Mouse (Mus musculus): ENCODE measurements around the gene Zeb2.
"Not testable (repeated sequence)": the region's sequence is repeated elsewhere in the genome, so short reads cannot be mapped to it uniquely, and the experiment has no call there.

The Zeb2 gene

DNA sequence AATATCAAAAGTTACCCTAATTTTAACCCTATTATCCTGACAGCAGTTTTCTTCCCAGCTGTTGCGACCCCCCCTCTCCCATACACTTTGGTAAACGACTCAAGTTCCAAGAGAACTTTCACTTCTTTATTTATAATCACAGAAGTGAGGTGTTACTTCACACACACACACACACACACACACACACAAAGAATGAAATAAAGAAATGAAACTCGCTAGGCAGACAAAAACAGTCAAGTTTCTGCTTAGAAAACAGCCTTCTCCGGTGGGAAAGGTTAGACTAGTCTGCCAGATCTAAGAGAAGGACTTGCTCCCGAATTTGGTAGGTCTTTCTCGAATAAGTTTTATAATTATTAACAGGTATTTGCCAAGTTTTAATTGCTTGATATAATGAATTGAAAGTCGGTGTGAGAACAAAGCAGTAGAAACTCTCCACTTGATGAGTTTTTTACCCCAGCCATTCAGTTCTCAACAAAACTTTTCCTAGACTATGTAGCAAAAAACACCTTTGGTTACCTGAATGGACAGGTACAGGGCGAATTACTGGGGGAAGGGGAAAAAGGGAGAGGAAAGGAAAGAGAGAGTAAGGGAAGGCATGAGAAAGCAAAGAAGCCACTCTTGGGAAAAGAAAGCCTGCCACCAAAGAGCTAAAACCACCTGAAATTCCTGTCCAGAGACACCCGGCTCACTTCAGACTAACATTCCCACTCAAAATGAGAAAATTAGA, 5.0 kb downstream of the Zeb2 start:
- DNase-seq (ENCODE audit: low spot score), result no peak

DNA sequence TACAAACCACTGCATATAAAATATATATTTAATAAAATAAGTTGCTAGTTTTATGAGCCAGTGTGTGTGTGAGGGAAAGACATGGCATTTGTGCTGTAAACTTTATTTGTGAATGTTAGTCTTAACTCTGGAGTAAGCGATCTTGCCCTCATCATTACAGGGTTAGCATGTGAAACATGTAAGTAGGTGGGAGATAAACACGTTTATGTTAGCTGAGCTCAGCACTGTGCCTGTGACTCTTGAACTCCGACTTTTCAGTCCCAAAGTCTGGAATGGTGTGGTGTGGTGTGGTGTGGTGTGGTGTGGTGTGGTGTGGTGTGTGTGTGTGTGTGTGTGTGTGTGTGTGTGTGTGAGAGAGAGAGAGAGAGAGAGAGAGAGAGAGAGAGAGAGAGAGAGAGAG, 5.6 kb downstream of the Zeb2 start:
- DNase-seq (ENCODE audit: low spot score), result not testable (repeated sequence)

DNA sequence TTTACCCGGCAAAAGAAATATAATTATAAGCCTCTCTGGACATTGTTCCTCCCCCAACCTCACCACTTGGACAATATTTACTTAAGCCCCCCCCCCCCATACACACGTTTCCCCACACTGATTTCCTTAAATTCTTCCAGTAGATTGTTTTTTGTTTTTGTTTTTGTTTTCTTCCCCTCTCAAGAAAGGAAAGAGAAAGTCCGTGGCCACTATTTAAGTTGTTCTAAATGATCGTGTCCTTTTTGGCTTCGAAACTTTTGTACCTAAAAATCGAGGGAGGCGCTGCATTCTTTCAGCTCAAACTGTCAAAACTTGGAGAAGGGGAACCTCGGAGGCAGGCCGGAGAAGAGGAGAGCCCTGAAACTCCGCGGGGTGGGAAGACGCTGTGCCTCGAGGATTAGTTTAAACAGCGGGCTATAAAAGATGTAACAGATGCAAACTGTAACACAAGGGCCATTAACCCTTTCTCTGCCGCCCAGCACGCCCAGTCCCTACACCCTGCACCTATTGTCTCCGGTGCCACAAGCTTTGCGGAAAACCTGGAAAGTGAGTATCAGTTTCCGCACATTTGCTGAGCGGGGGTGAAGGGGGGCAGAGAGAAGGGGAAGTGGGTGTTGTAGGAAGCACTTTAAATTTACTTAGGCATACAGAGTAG, 6.3 kb downstream of the Zeb2 start:
- peak; percentile 40 for DNase-seq (ENCODE audit: low spot score)

DNA sequence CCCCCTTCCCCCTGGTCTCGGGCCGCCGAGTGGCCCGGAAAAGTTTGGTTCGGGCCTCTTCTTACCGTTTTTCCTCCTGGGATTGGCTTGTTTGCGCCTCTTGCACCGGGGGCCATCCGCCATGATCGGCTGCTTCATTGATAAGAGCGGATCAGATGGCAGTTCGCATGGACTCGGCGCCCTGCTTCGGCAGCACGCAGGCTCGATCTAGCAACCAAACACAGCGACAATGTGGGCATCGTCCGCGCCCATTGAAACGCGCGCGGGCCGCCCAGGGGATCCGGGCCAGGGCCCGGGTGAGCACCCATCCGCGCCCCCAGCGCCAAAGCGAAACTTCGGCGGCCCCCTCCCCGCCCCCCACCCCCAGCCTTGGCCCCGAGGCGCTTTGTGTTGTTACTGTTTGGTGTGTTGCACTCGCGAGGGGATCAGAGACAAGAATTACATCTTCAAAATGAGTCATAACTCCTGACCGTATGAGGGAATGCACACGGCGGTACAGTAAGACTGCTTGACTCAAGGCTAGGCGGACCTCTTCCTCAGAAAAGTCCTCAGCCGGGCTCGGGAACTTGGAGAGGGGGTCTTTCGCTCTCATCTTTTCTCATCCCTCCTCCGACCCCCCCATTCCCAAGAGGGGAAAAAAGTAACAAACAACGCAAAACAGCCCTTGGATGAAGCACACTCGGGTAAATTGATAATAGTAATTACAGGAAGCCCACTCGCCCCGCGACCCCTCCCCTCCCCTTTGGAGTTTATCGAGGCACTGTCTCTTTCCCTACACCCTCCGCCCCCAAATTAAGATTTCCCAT, 7.0 kb downstream of the Zeb2 start:
- peak; percentile 67 for DNase-seq (ENCODE audit: low spot score)

DNA sequence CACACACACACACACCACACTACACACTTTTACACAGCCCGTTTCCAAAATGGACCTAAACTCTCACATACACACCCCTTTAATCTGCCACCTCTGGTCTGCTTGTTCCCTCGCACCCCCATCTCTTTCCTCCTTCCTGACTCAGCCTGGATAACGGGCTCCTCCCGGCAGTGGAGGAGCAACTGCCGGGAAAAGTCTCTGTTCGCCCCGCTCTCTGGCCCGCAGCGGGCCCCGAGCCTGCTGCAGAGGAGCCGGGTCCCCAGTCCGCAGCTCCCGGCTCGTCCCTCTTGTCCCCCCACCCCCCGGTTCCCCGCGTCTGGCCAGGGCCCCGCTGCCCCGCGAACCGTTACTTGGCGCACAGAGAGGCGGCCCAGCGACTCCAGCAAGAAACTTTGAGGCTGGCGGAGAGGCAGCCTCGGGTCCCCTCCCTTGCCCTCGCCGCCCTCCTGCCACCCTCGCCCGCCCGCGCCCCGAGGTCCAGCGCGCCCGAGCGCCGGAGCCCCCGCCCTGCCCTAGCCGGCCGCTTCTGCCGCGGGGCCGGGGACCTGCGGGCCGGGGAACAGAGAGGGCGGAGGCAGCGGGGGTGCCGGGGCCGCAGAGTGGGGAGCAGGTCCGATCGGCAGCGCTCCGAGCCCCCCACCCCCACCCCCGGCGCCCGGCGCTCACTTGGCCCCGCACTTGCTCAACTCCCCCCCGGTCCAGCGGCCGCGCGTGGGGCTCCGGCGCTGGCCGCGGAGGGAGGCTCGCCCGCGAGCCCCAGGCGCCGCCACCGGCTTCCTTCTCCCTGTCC, 7.8 kb downstream of the Zeb2 start:
- DNase-seq (ENCODE audit: low spot score), result peak; percentile 51

DNA sequence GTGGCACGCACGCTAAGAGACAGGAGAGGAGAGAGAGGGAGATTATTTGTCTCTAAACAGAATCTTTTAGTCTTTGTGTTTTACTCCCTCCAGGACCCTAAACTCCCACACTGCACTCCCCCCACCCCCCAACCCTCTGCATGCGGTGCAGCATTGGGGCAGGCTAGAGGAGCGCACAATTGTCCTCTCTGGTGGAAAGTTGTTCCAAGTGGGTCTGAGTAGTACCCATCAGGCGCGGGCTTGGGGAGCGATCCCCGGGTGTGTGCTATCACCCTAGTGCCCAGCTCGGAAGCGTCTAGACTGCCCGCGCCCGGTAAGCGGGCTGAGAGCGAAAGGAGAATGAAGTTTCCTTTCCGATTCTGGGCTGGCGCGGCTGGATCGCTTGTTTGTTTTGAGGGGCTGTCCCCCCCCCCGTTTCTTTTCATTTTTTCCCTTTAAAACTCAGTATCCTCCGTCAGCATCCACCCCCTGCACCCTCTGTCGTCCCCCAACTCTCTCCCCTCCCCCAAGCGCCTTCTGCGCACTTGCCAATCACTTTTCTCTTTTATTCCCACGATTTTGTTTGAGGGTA, 8.6 kb downstream of the Zeb2 start:
- DNase-seq (ENCODE audit: low spot score), result peak; percentile 61

DNA sequence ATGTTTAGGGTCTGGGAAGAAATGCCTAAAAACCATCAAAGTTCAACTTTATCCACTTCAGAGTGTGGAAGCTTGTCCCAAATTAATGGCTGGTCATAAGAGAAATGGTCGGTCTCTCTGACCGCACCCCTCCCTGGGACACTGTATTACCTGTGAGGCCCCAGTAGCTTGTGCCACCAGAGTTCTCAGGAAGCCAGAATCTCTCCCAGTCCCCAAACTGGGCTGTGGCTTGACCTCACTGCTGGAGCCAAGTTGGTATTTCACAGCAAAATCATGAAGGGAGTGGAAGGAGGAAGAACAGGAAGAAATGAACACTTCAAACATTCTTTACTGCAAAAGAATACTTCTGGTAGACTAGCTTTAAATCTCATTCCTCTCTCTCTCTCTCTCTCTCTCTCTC, 9.6 kb downstream of the Zeb2 start:
- no peak for DNase-seq (ENCODE audit: low spot score)

DNA sequence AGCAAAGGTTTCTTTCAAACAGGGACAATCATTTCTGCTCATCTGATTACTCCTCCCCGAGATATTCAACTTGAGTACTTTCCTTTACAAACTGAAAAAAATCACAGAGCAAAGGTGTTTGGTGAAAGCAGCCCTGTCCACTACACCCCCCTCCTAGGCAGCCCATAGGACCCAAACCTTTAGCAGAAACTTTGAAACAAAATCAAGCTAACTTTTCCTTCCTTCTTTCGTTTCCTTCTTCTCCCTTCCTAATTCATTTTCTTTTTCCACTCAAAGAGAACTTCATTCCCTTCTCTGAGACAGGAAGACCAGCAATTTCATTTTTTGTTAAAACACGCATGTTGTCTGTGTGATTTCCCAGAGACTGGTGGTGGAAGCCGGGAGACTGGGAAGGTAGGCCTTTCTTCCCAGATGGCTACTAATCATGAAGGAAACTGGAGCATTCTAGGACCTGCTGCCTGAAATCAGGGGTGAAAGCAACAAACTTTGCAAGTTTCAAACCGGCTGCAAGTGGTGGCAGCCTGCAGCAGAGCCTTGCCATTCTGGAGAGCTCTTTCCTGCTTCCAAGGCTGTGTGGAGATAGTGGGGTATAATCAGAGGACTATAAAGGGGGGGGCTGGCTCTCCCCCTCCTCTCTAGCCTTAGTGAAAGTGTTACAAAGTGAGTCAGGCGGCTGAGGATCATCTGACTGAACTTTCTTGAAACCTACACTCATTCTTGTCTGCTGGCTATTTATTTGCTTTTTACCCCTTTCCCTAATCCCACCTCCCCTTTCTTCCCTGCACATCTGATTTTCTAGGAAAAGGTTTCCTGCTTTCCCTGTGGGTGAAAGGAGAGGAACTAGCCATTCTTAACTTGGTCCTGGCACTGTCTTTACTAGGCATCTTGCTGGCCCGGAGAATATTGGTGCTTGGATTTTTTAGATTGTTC, 11.0 kb downstream of the Zeb2 start:
- peak; percentile 32 for DNase-seq (ENCODE audit: low spot score)

DNA sequence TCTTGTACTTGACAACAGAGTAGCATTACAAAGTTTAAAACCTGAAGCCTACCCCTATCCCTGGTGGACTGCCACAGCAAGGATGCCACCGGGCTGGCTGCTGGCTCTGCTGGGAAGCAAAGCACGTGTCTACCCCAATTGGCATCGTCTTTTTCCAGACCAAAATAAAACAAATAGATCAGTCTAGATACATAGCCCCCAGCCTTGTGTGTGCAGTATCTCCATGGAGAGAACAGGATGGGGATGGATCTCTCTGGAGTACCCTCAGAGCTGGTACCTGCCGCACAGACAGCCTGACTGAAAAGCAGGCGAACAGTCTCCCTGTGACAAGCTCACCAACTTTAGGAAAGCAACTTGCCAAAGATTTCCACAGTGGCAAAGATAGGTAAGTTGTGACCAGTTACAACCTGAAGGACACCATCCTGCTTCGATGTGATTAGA, 11.9 kb downstream of the Zeb2 start:
- DNase-seq (ENCODE audit: low spot score), result no peak

DNA sequence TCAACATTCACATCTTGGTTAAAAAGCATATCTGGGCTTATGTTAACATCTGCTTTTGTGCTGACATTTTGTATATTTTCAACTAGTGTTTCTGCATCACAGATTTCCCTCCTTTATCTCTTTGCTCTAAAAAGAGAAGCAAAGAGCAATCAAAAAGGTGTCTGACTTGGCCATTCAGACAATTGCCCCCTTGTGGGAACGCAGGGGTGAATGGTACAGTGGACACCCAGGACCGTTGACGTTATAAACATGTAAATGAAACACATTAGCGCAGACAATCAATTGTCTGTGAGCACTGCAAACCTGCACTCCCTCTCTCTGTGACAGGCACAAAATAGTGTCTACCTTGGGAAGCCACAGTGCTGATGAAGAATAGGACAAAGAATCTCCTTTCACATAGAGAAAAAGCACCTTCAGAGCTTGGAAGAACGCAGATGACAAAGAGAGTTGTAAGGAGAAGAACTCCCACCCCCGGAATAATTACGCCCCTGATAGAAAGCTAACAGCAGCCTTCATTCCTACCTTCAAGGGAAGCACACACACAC, 12.6 kb downstream of the Zeb2 start:
- no peak for DNase-seq (ENCODE audit: low spot score)

DNA sequence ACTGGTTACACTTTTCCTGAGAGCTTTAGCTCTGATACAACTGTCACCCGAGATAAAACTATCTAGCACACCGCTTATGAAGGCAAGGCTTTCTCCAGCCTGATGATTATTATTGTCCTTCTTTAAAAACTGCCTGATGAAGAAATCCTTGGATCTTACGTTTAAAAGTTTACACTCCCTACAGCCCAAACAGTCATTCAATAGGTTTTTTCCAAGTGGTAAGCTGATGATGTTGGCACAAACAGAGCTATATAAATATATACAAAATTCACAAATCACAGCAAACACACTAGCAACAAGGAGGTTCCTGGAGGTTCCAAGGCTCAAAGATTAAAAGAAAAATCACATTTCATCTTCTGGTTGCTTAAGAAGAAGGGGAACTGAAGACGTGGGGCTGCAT, 13.1 kb downstream of the Zeb2 start:
- no peak for DNase-seq (ENCODE audit: low spot score)

DNA sequence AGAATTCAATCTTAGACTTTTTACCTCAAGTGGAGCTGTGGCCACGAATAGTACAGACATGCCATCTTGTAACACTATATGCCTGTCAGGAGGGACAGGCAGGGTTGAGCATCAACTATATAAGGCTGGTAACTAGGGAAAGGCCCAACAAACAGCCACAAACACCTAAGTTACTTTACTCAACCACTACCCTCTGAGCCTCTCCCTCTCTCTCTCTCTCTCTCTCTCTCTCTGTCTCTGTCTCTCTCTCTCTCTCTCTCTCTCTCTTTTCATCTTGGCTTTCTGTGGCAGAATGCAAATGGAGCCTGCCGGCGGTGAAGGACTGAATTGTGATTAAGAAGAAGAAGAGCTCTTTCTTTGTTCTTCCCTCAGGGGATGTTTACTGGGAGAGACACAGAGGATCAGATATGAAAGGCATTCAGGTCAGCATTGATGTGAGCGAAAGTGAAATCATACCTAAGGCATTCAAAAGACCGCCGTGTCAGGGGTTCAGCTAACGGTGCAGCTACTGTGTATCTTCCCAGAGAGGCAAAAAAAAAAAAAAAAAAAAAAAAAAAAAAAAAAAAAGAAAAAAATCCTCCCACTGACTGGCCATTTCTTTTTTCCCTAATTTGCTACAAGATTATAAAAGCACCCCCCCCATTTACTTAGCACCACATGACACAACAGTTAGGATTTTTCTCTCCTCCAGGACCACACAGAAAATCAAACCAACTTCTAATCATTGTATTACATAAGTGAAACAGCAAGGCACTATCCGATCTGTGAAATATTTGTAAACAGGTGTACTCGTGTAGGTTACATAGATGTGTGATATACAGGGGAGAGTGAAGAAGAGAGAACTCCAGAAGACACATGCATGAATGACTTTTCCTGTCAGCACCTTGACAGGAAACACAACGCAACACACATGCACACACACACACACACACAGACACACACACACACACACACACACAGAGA, 13.9 kb downstream of the Zeb2 start:
- no peak for DNase-seq (ENCODE audit: low spot score)

DNA sequence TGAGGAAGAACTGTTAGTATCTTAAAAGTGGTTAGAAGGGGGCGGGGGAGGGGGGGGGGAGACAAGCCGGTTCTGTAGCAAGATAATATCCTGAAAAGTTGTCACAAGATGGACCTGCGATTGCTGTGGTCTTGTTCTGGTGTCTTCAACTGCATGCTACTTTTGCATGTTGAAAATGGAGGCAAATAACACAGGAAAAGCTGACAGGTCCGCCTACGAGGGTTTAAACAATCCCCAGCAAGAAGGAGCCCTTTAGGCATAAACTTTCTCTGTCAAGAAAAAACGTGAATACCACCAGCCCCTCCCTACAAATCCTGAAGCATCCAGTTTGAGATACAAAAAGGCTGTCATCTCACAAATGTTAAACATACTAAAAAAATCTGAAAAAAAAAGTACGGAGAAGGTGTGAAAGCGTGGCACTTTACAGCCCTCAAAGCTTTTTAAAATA, 15.0 kb downstream of the Zeb2 start:
- DNase-seq (ENCODE audit: low spot score), result no peak

DNA sequence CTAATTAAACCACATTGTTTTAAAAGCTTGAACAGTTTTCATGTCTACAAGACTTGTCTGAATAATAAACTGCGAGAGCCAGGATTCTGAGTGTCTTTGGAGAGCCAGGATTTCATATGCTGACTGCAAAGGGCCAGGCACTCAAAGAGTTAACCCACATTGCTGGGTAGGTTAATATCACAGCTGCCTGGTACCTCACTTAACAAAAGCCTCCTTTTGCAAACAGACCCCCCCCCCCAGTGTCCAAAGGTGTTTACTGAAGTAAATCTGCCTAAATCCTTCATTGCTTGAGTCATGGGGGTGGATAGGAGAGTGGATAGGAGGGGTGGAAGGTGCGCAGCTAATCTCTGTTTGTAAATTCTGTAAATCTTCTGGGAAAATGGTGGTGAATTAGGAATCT, 15.6 kb downstream of the Zeb2 start:
- no peak for DNase-seq (ENCODE audit: low spot score)

DNA sequence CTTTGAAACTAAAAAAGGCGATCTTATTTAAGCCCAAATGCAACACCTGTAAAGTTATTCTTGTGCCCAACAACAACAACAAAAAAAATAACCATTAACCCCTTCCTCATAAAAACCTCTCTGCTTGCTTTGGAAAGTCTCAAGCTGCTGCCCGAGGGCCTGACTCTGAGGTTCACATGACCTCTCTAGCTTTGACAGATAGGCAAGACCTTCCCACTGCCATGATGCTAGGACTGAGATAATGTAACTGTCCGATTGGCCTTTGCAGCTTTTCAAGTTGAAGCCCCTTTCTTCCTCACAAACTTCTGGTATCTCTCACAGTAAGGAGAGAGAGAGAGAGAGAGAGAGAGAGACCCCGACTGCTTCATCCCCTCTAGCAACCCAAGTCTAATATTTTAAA, 16.2 kb downstream of the Zeb2 start:
- no peak for DNase-seq (ENCODE audit: low spot score)

DNA sequence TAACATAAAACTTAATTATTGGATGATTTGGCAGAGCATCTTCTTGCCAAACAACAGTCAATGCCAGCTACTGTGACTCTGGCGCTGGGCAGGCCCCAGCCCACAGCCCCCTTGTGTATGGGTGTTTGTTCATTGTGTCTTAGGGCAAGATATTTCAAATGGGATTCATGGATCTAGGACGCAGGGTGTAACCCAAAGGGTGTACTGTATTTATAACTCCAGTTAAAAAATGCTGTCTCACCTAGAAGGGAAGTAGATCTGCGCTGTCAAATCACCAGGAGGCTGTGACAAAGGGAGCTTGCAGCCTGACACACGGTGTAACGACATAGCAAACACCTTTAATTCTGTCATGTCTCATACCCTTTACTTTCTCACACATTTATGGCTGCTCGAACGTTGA, 16.6 kb downstream of the Zeb2 start:
- no peak for DNase-seq (ENCODE audit: low spot score)

DNA sequence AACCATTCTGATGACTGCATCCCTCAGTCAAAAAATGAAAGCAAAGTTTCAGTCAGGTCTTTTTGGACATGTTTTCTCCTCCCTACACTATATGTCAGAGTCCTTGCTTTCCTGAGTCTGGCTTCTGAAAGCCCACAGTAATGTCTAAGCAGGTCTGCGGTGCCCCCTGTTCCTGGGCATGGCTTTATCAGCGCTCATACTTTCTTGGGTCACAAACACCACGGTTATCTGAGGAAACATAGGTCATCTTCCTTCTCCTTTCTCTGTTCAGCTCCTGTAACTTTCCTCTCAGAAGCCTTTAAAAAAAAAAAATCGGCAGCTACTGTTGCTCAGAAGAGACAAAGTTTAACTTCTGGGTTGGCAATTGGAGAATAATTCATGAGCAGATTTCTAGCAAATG, 17.2 kb downstream of the Zeb2 start:
- no peak for DNase-seq (ENCODE audit: low spot score)

DNA sequence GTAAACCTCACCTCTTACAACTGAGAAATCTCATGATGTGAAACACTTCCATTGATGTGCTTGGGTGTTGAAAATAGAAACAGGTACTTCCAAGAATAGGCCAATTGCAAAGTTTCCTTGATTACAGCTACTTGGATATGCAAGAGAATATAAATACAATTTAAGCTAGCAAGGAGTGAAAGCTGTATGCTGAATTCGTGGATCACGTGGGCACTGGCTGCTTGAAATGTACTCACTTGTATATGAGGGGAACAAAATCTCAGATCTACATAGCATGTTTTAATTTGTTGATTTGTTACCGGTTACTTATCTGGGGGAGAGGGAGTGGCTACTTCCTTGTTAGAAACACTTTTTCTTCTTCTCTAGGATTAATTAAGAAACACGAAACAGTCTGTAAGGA, 18.1 kb downstream of the Zeb2 start:
- DNase-seq (ENCODE audit: low spot score), result no peak

DNA sequence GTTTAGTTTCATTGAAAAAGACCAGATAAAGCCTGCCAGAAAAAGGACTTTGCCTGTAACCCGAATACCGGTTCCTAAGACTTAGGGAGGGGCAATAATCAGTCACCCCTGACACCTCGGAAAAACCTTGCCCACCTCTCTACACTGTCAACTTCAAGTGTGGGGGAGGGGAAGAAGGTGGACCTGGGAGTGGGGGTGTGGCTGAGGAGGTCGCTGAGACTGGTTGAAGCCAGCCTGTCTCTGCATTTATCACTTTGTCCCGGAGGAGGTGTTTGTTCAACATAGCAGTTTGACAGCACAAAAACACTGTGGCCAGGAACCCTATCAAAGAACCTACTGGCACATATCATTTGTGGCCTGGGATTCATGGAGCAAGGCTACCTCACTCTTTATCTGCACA, 19.2 kb downstream of the Zeb2 start:
- no peak for DNase-seq (ENCODE audit: low spot score)
